Mouse (Mus musculus): ENCODE measurements around the gene Iapp.
"Not testable (repeated sequence)": the region's sequence is repeated elsewhere in the genome, so short reads cannot be mapped to it uniquely, and the experiment has no call there.

Iapp gene

GRCm38 (mm10) chr6:142298098-142298497 lies at the start of gene Iapp:
Gene Iapp (plus strand): TSS chr6:142298423.
- in situ Hi-C loops (cut with MboI; ENCODE audit: low pct_unique_long_range_greater_than_20kb in 1 of 2, low sequenced_read_pairs in 2 of 2, unreplicated experiment in 1 of 2) = no loop called here

DNA sequence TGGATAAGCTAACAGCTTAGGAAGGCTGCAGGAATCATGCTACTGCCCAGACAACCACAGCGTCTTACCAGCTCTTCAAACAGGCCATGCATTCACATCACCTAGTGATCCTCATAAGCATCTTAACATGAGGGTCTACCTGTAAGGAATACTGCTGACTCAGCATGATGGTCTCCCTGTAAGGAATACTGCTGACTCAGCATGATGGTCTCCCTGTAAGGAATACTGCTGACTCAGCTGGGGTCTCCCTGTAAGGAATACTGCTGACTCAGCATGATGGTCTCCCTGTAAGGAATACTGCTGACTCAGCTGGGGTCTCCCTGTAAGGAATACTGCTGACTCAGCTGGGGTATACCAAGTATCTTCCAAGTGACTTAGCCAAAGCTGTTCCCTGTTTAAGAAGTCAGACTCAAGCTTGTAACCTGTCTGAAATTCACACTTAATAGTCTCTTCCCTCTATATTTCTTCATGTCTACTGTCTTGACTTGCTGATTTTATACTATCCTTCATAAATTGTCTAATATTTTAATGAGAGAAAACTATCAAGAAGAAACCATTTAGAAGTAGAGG lies 47.4 kb upstream of the Iapp start:
- in situ Hi-C loops (cut with MboI; ENCODE audit: low pct_unique_long_range_greater_than_20kb in 1 of 2, low sequenced_read_pairs in 2 of 2, unreplicated experiment in 1 of 2) = not testable (repeated sequence)

DNA sequence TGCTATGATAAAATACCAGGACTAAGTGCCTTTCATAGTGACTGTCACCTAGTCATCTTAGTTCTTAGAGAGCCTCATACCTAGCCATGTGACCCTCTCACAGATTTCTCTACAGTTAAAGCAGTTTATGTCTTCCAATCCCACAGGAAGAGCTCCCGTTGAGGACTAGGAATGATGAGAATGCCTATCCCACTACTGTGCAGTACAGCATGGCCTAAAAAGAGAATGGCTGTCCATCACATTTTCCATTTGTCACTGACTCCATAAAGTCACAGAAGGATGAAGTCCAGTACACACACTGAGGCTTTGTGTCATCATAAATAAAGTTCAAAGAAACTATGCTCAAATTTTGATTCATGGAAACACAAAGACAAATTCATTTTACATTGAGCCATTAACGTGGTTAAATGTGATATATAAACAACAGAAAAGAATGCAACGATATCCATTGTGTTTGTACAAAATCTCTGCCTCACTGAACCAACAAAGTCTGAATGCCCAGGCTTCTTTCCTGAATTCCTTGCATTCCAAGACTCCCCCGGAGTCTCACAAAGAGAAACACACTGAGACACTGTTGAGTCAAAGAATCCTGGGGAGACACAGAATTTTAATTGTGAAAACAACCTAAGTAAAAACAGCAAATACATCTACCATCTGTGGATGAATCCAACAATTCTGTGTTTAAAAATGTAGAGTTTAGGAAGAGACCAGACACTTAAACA lies 22.3 kb upstream of the Iapp start:
- in situ Hi-C loops (cut with MboI; ENCODE audit: low pct_unique_long_range_greater_than_20kb in 1 of 2, low sequenced_read_pairs in 2 of 2, unreplicated experiment in 1 of 2) = no loop called here

- in situ Hi-C loops (cut with MboI; ENCODE audit: low pct_unique_long_range_greater_than_20kb in 1 of 2, low sequenced_read_pairs in 2 of 2, unreplicated experiment in 1 of 2) = no loop called here
These were observed 8.7 kb upstream of the Iapp start for GRCm38 (mm10) chr6:142289413-142290118.

- in situ Hi-C loops (cut with MboI; ENCODE audit: low pct_unique_long_range_greater_than_20kb in 1 of 2, low sequenced_read_pairs in 2 of 2, unreplicated experiment in 1 of 2) = no loop called here
These were observed 6.9 kb downstream of the Iapp start for GRCm38 (mm10) chr6:142305076-142305475.

- in situ Hi-C loops (cut with MboI; ENCODE audit: low pct_unique_long_range_greater_than_20kb in 1 of 2, low sequenced_read_pairs in 2 of 2, unreplicated experiment in 1 of 2) = no loop called here
These were observed 16.1 kb downstream of the Iapp start for GRCm38 (mm10) chr6:142314285-142314684.

- in situ Hi-C loops (cut with MboI; ENCODE audit: low pct_unique_long_range_greater_than_20kb in 1 of 2, low sequenced_read_pairs in 2 of 2, unreplicated experiment in 1 of 2) = no loop called here
These were observed 18.9 kb downstream of the Iapp start for GRCm38 (mm10) chr6:142317106-142317505.

GRCm38 (mm10) chr6:142322881-142323280 lies 24.7 kb downstream of the Iapp start, which contains the start of gene Slco1a5:
Gene Slco1a5 (minus strand): TSS chr6:142322981.
- in situ Hi-C loops (cut with MboI; ENCODE audit: low pct_unique_long_range_greater_than_20kb in 1 of 2, low sequenced_read_pairs in 2 of 2, unreplicated experiment in 1 of 2) = no loop called here

DNA sequence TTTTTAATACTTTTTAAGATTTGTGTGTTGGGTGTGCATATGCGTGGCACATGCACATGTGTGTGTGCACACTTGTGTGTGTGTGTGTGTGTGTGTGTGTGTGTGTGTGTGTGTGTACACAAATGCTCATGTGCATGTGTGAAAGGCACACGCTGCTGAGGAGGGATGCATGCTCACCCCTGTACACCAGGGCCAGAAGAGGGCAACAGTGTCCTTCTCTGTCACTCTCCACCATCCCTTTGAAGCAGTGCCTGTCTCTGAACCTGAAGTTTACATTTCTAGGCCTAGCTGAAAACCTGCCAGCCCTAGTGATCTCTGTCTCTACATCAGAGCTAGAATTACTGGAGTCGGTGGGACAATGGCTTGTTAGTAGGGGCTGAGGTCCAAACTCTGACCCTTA lies 28.4 kb downstream of the Iapp start:
- in situ Hi-C loops (cut with MboI; ENCODE audit: low pct_unique_long_range_greater_than_20kb in 1 of 2, low sequenced_read_pairs in 2 of 2, unreplicated experiment in 1 of 2) = no loop called here

GRCm38 (mm10) chr6:142329201-142329600 lies 31.0 kb downstream of the Iapp start:
- in situ Hi-C loops (cut with MboI; ENCODE audit: low pct_unique_long_range_greater_than_20kb in 1 of 2, low sequenced_read_pairs in 2 of 2, unreplicated experiment in 1 of 2) = no loop called here

GRCm38 (mm10) chr6:142338961-142339360 lies 40.7 kb downstream of the Iapp start:
- in situ Hi-C loops (cut with MboI; ENCODE audit: low pct_unique_long_range_greater_than_20kb in 1 of 2, low sequenced_read_pairs in 2 of 2, unreplicated experiment in 1 of 2) = no loop called here

DNA sequence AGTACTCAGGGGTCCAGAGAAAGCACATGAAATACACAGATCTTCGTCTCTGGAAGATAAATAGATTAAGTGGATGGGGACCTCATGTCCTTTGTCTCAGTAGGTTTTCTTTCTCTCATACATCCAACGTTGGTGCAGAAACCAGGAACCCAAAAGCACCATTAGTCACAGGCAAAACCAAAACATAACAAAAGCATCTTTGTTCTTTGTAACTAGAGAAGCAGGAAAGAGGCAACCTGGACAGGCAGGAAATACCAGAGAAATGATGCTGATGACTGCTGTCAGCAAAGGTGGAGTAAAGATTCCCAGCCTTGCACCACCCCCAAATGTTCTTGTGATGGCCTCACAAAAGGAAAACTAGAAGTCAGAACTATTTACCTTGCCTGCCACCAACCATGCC lies 41.4 kb downstream of the Iapp start:
- in situ Hi-C loops (cut with MboI; ENCODE audit: low pct_unique_long_range_greater_than_20kb in 1 of 2, low sequenced_read_pairs in 2 of 2, unreplicated experiment in 1 of 2) = no loop called here

GRCm38 (mm10) chr6:142343561-142343960 lies 45.3 kb downstream of the Iapp start:
- in situ Hi-C loops (cut with MboI; ENCODE audit: low pct_unique_long_range_greater_than_20kb in 1 of 2, low sequenced_read_pairs in 2 of 2, unreplicated experiment in 1 of 2) = no loop called here

DNA sequence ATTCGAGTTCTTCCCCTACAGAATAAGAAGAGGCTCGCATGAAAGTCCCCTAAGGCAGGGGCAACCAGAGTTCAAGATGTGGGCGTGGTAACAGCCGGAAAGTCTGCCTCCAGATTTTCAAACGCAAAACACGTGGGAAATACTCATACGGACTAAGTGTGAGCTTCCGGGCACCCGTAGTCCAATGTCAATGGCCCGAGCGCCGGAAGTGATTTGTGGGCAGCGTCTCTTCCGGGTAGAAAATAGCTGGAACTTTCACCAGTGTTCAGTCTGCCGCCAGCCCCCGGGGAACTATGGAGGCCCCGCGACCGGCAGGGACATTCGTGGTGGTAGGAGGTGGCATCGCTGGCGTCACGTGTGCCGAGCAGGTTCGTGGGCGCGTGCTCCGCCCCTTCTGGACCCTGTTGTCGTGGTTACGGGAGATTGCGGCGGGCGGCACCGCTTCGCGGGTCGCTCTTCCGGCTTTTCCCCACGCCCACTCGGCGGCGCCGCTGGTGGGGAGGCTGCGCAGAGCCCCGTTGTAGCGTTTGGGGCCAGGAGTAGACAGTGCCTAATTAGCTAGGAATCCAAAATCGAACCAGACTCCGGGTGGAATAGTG lies 47.3 kb downstream of the Iapp start, which contains the start of gene Pyroxd1:
Pyroxd1 (plus strand) TSS at position 215 of the 599 bp plus-strand sequence.
- in situ Hi-C loops (cut with MboI; ENCODE audit: low pct_unique_long_range_greater_than_20kb in 1 of 2, low sequenced_read_pairs in 2 of 2, unreplicated experiment in 1 of 2) = no loop called here

- in situ Hi-C loops (cut with MboI; ENCODE audit: low pct_unique_long_range_greater_than_20kb in 1 of 2, low sequenced_read_pairs in 2 of 2, unreplicated experiment in 1 of 2) = no loop called here
These were observed 48.2 kb downstream of the Iapp start for GRCm38 (mm10) chr6:142346181-142347110.

- in situ Hi-C loops (cut with MboI; ENCODE audit: low pct_unique_long_range_greater_than_20kb in 1 of 2, low sequenced_read_pairs in 2 of 2, unreplicated experiment in 1 of 2) = no loop called here
These were observed 49.5 kb downstream of the Iapp start for GRCm38 (mm10) chr6:142347431-142348385.

- in situ Hi-C loops (cut with MboI; ENCODE audit: low pct_unique_long_range_greater_than_20kb in 1 of 2, low sequenced_read_pairs in 2 of 2, unreplicated experiment in 1 of 2) = not testable (repeated sequence)
These were observed 53.9 kb downstream of the Iapp start for GRCm38 (mm10) chr6:142352099-142352498.

Measured in mouse embryonic stem cell (cell line).